Mouse (Mus musculus) kidney, embryonic 15.5 days (tissue): ENCODE data around the gene Myadml2. TPM values are rescaled to one million over a fixed set of nuclear protein-coding genes. Genes with fewer than 3 reads are reported as not detected.

Source experiments
- ATAC-seq: fragments of 200-750 bp; cut with Nextera tagmentation; replicated peaks from 2 replicates; pipeline ENCODE4 v1.8.0; 2017; ENCODE audit warnings: moderate TSS enrichment; ENCODE audit not compliant: low FRiP score
- H3K27ac ChIP-seq: fragments of 300-500 bp; sonication (generic); 2 replicates; pipeline ENCODE4 v1.5.1; 2015; ENCODE audit warnings: mild to moderate bottlenecking, inconsistent platforms
- H3K27me3 ChIP-seq: fragments of 300-500 bp; sonication (generic); 2 replicates; pipeline ENCODE4 v1.6.1; 2015; ENCODE audit warnings: inconsistent platforms
- H3K36me3 ChIP-seq: fragments of 300-500 bp; sonication (generic); 2 replicates; pipeline ENCODE4 v1.6.1; 2015; ENCODE audit warnings: inconsistent platforms
- H3K4me1 ChIP-seq: fragments of 300-500 bp; sonication (generic); 2 replicates; pipeline ENCODE4 v1.6.1; 2015; ENCODE audit warnings: inconsistent platforms
- H3K4me2 ChIP-seq: fragments of 300-500 bp; sonication (generic); 2 replicates; pipeline ENCODE4 v1.6.1; 2015; ENCODE audit warnings: moderate library complexity, mild to moderate bottlenecking, inconsistent platforms
- H3K4me3 ChIP-seq: fragments of 300-500 bp; sonication (generic); replicated peaks from 2 replicates; pipeline ENCODE4 v1.5.1; 2015; ENCODE audit warnings: mild to moderate bottlenecking, inconsistent platforms
- H3K9ac ChIP-seq: fragments of 300-500 bp; sonication (generic); 2 replicates; pipeline ENCODE4 v1.6.1; 2015; ENCODE audit warnings: mild to moderate bottlenecking, inconsistent platforms
- H3K9me3 ChIP-seq: fragments of 300-500 bp; sonication (generic); replicated peaks from 2 replicates; pipeline ENCODE4 v1.6.1; 2016; ENCODE audit warnings: inconsistent platforms
- WGBS: fragments of 180-500 bp; shearing (Covaris S2); methylation state at CpG from one replicate; pipeline ENCODE4 v1.1.7; 2015; ENCODE audit warnings: mixed read lengths; 5-methylcytosine and 5-hydroxymethylcytosine counted together
- polyA plus RNA-seq: library from polyadenylated mRNA; unstranded; fragments of >200 nt; fragmentation: Nextera tagmentation; extraction: Ambion mirVana; gene quantifications from 2 replicates; pipeline ENCODE4 v1.2.1, GENCODE M21; 2015

Gene Myadml2
- polyA plus RNA-seq, 1 experiment from 2014 or later, result 0.29 TPM

- no peak overlapping the region for H3K27ac ChIP-seq
- H3K36me3 ChIP-seq, result peaks cover 37% of the 10 kb centered on the region
- no peak overlapping the region for H3K4me3 ChIP-seq
- ATAC-seq, result no peak
- H3K4me1 ChIP-seq, result peaks cover 57% of the 10 kb centered on the region
- no peak overlapping the region for H3K4me2 ChIP-seq
- no peak overlapping the region for H3K9ac ChIP-seq
- no peaks in the 10 kb centered on the region for H3K27me3 ChIP-seq
- WGBS, result 82% methylated on average over 22 of the region's 22 CpGs
- H3K9me3 ChIP-seq, result no peaks in the 10 kb centered on the region
Measured at GRCm38 (mm10) chr11:120627468-120628300, 20.3 kb downstream of the Myadml2 start.

GRCm38 (mm10) chr11:120626785-120627467, 21.0 kb downstream of the Myadml2 start:
- WGBS, result 87% methylated on average over 11 of the region's 11 CpGs
- Histone ChIP-seq H3K27me3 (no peaks in the 10 kb centered on the region), H3K4me3 (no peak overlapping the region), H3K9ac (no peak overlapping the region), H3K36me3 (peaks cover 45% of the 10 kb centered on the region), H3K9me3 (no peaks in the 10 kb centered on the region), H3K27ac (no peak overlapping the region), H3K4me2 (no peak overlapping the region), H3K4me1 (peaks cover 51% of the 10 kb centered on the region)
- no peak for ATAC-seq

- WGBS, result 14% methylated on average over 5 of the region's 5 CpGs
Measured at GRCm38 (mm10) chr11:120625152-120625775, 22.7 kb downstream of the Myadml2 start, which contains the start of gene Sirt7. Gene Sirt7, minus strand, starts transcription at chr11:120625240.

GRCm38 (mm10) chr11:120624680-120625111, 23.3 kb downstream of the Myadml2 start:
- Histone ChIP-seq H3K4me3 (peak overlapping the region; percentile 90), H3K4me2 (peak overlapping the region; percentile 96)
- under 1% methylated on average over 53 of the region's 53 CpGs for WGBS

More at GRCm38 (mm10) chr11:120625152-120625775, 22.7 kb downstream of the Myadml2 start, which contains the start of gene Sirt7:
- no peaks in the 10 kb centered on the region for H3K9me3 ChIP-seq
- peak within 1 kb of the TSS; percentile 63 for H3K9ac ChIP-seq
- peak within 1 kb of the TSS; percentile 86 for H3K27ac ChIP-seq
- H3K4me3 ChIP-seq, result peak within 1 kb of the TSS; percentile 90
- peaks cover 34% of the 10 kb centered on the region for H3K4me1 ChIP-seq
- H3K36me3 ChIP-seq, result peaks cover 60% of the 10 kb centered on the region
- peak; percentile 31; the same call in 1 of the 2 replicates for ATAC-seq
- peak within 1 kb of the TSS; percentile 96 for H3K4me2 ChIP-seq
- H3K27me3 ChIP-seq, result no peaks in the 10 kb centered on the region

GRCm38 (mm10) chr11:120623961-120624679, 23.8 kb downstream of the Myadml2 start:
- peaks cover 64% of the 10 kb centered on the region for H3K36me3 ChIP-seq
- H3K4me2 ChIP-seq, result peak overlapping the region; percentile 96
- peaks cover 23% of the 10 kb centered on the region for H3K4me1 ChIP-seq
- H3K4me3 ChIP-seq, result peak overlapping the region; percentile 90
- peak overlapping the region; percentile 86 for H3K27ac ChIP-seq
- ATAC-seq, result peak; percentile 78
- H3K9me3 ChIP-seq, result no peaks in the 10 kb centered on the region
- no peaks in the 10 kb centered on the region for H3K27me3 ChIP-seq
- peak overlapping the region; percentile 63 for H3K9ac ChIP-seq
- 11% methylated on average over 30 of the region's 30 CpGs for WGBS

More at GRCm38 (mm10) chr11:120624680-120625111, 23.3 kb downstream of the Myadml2 start:
- peaks cover 64% of the 10 kb centered on the region for H3K36me3 ChIP-seq
- no peaks in the 10 kb centered on the region for H3K9me3 ChIP-seq
- peaks cover 28% of the 10 kb centered on the region for H3K4me1 ChIP-seq
- peak; percentile 79 for ATAC-seq
- peak overlapping the region; percentile 63 for H3K9ac ChIP-seq
- peak overlapping the region; percentile 86 for H3K27ac ChIP-seq
- no peaks in the 10 kb centered on the region for H3K27me3 ChIP-seq

GRCm38 (mm10) chr11:120622805-120623204, 25.2 kb downstream of the Myadml2 start:
- Histone ChIP-seq H3K9ac (no peak overlapping the region), H3K4me3 (no peak overlapping the region), H3K4me2 (no peak overlapping the region), H3K27me3 (no peaks in the 10 kb centered on the region), H3K9me3 (no peaks in the 10 kb centered on the region), H3K27ac (no peak overlapping the region), H3K4me1 (peaks cover 26% of the 10 kb centered on the region), H3K36me3 (peaks cover 65% of the 10 kb centered on the region)
- 95% methylated on average over 6 of the region's 6 CpGs for WGBS
- no peak for ATAC-seq

GRCm38 (mm10) chr11:120620195-120620594, 27.8 kb downstream of the Myadml2 start:
- Histone ChIP-seq H3K4me1 (peaks cover 38% of the 10 kb centered on the region), H3K9ac (no peak overlapping the region), H3K9me3 (no peaks in the 10 kb centered on the region), H3K4me3 (no peak overlapping the region), H3K36me3 (peaks cover 56% of the 10 kb centered on the region), H3K27me3 (no peaks in the 10 kb centered on the region), H3K4me2 (no peak overlapping the region), H3K27ac (no peak overlapping the region)
- WGBS, result 94% methylated on average over 14 of the region's 14 CpGs
- ATAC-seq, result no peak

- H3K9me3 ChIP-seq, result no peaks in the 10 kb centered on the region
- H3K36me3 ChIP-seq, result peaks cover 64% of the 10 kb centered on the region
- no peak overlapping the region for H3K4me2 ChIP-seq
- no peaks in the 10 kb centered on the region for H3K27me3 ChIP-seq
- peaks cover 30% of the 10 kb centered on the region for H3K4me1 ChIP-seq
- WGBS, result 90% methylated on average over 25 of the region's 25 CpGs
- peak overlapping the region; percentile 80; the same call in 1 of the 2 replicates for H3K27ac ChIP-seq
- H3K4me3 ChIP-seq, result no peak overlapping the region
- no peak overlapping the region for H3K9ac ChIP-seq
- ATAC-seq, result no peak
Measured at GRCm38 (mm10) chr11:120618619-120619535, 29.1 kb downstream of the Myadml2 start.

GRCm38 (mm10) chr11:120617519-120618112, 30.3 kb downstream of the Myadml2 start, which contains the start of gene Pcyt2:
Gene Pcyt2, minus strand, starts transcription at chr11:120617936.
- Histone ChIP-seq H3K4me1 (peaks cover 25% of the 10 kb centered on the region), H3K36me3 (peaks cover 69% of the 10 kb centered on the region), H3K27ac (peak within 1 kb of the TSS; percentile 80), H3K4me3 (peak within 1 kb of the TSS; percentile 75), H3K27me3 (no peaks in the 10 kb centered on the region), H3K9ac (peak within 1 kb of the TSS; percentile 72), H3K4me2 (peak within 1 kb of the TSS; percentile 91), H3K9me3 (no peaks in the 10 kb centered on the region)
- WGBS, result under 1% methylated on average over 56 of the region's 56 CpGs
- peak; percentile 93 for ATAC-seq

- ATAC-seq, result no peak
- WGBS, result 50% methylated on average over 4 of the region's 4 CpGs
- Histone ChIP-seq H3K27me3 (no peaks in the 10 kb centered on the region), H3K4me2 (peak overlapping the region; percentile 91), H3K9me3 (no peaks in the 10 kb centered on the region), H3K4me3 (peak overlapping the region; percentile 75), H3K36me3 (peaks cover 69% of the 10 kb centered on the region), H3K9ac (peak overlapping the region; percentile 72), H3K27ac (peak overlapping the region; percentile 80), H3K4me1 (peaks cover 25% of the 10 kb centered on the region)
Measured at GRCm38 (mm10) chr11:120616617-120617294, 31.2 kb downstream of the Myadml2 start.
